Mouse (Mus musculus) limb, embryonic 11.5 days (tissue): ENCODE data around the gene Dhodh. TPM values are rescaled to one million over a fixed set of nuclear protein-coding genes. Genes with fewer than 3 reads are reported as not detected.

Source experiments
- ATAC-seq: fragments of 200-750 bp; cut with Nextera tagmentation; 2 replicates; pipeline ENCODE4 v1.8.0; 2017; ENCODE audit warnings: low read depth; ENCODE audit not compliant: insufficient number of reproducible peaks, low FRiP score, low TSS enrichment
- DNase-seq: peaks from one replicate; pipeline ENCODE4 v3.0.0-alpha.2; 2015; ENCODE audit warnings: low spot score
- H3K27ac ChIP-seq: fragments of 300-500 bp; sonication (generic); replicated peaks from 2 replicates; pipeline ENCODE4 v1.5.1; 2014; ENCODE audit warnings: low read depth, mild to moderate bottlenecking, low read length
- H3K27me3 ChIP-seq: fragments of 300-500 bp; sonication (generic); 2 replicates; pipeline ENCODE4 v1.6.1; 2014; ENCODE audit warnings: mild to moderate bottlenecking, low read length, mixed read lengths; ENCODE audit not compliant: control insufficient read depth, insufficient read depth
- H3K36me3 ChIP-seq: fragments of 300-500 bp; sonication (generic); 2 replicates; pipeline ENCODE4 v1.6.1; 2014; ENCODE audit warnings: mild to moderate bottlenecking, low read length, moderate library complexity, mixed read lengths; ENCODE audit not compliant: control insufficient read depth, insufficient read depth
- H3K4me1 ChIP-seq: fragments of 300-500 bp; sonication (generic); 2 replicates; pipeline ENCODE4 v1.6.1; 2014; ENCODE audit warnings: low read length, mixed read lengths; ENCODE audit not compliant: control insufficient read depth, insufficient read depth
- H3K4me2 ChIP-seq: fragments of 300-500 bp; sonication (generic); 2 replicates; pipeline ENCODE4 v1.6.1; 2014; ENCODE audit warnings: low read depth, mild to moderate bottlenecking, moderate library complexity; ENCODE audit not compliant: severe bottlenecking
- H3K4me3 ChIP-seq: fragments of 300-500 bp; sonication (generic); 2 replicates; pipeline ENCODE4 v1.5.1; 2014; ENCODE audit warnings: low read depth, low read length
- H3K9ac ChIP-seq: fragments of 300-500 bp; sonication (generic); 2 replicates; pipeline ENCODE4 v1.6.1; 2014; ENCODE audit warnings: mild to moderate bottlenecking, low read length
- H3K9me3 ChIP-seq: fragments of 300-500 bp; sonication (generic); 2 replicates; pipeline ENCODE4 v1.6.1; 2016; ENCODE audit warnings: low read length; ENCODE audit not compliant: control insufficient read depth
- WGBS: fragments of 180-500 bp; shearing (Covaris S2); extraction: QIAGEN DNeasy Blood & Tissue Kit; methylation state at CpG from one replicate; pipeline ENCODE4 v1.1.7; 2014; 5-methylcytosine and 5-hydroxymethylcytosine counted together
- polyA plus RNA-seq: library from polyadenylated mRNA; unstranded; fragments of >200 nt; fragmentation: Nextera tagmentation; extraction: Ambion mirVana; gene quantifications from 2 replicates; pipeline ENCODE4 v1.2.1, GENCODE M21; 2014

Dhodh gene
- polyA plus RNA-seq, result 48.2 and 49.4 TPM in 2 replicates

DNA sequence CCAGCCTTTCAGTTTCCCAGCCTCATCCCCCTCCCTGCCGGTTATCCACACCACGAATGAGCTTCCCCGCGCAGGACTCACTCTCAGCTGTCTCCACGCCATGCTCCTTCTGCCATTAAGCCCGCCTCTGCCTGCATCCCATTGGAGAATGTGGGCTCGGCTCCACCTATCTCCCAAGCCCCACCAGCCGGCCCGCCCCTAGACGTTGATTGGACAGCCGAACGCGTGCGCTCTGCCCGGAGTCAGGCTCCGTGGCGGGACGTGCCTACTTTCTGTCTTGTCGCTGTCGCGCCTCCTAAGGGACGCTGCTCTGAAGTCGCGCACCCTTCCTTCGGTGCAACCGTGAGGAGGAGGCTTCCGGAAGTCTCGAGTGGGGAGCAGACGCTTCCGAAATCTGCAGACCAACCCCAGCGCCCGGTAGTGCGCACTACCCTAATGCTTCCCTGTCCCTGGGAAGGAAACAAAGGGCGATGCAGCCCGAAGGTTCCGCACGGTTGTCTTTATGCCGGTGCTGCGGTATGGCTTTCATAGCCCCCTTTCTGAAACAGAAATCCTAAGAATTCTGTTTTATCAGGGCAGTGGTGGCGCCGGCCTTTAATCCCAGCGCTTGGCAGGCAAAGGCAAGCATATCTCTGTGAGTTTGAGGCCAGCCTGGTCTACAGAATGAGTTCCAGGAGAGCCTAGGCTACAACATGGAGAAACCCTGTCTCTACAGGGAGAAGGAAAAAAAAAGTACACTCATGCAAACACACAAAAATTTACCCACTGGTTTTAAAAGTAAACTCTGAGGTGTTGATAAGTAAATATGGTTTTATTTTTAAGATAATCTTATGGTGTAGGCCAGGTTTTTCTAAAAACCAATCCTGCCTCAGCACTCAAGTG lies at the start of gene Dhodh:
Dhodh (minus strand) TSS at position 403 of the 882 bp plus-strand sequence.
- no peaks in the 10 kb centered on the region for H3K36me3 ChIP-seq
- peak; percentile 97 for ATAC-seq
- peak within 1 kb of the TSS; percentile 73 for H3K4me2 ChIP-seq
- H3K27ac ChIP-seq, result peak within 1 kb of the TSS; percentile 68
- peak; percentile 96 for DNase-seq
- H3K4me3 ChIP-seq, result peak within 1 kb of the TSS; percentile 46
- peaks cover 5% of the 10 kb centered on the region for H3K4me1 ChIP-seq
- H3K27me3 ChIP-seq, result no peaks in the 10 kb centered on the region
- under 1% methylated on average over 42 of the region's 42 CpGs for WGBS
- H3K9ac ChIP-seq, result peak within 1 kb of the TSS; percentile 76
- no peaks in the 10 kb centered on the region for H3K9me3 ChIP-seq

DNA sequence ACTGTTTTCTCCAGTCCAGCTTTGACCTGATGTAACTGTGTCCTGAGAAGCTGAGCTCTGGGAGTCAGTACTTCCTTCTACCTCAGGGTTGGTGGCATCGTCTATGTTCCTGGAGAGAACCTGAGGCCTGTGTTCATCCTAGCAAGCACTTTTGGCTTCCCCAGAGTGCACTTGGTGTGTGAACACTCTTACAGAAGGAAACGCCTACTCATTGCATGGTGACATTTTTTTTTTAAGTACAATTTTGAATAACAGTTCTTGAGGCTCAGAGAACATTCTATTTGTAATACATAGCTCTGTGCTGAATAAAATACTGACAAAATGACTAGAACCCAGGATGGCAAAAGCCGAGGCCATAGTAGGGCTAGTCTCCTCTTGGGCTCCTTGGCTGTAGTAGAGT lies 48.4 kb upstream of the Dhodh start:
- H3K9me3 ChIP-seq, result no peaks in the 10 kb centered on the region
- no peak for ATAC-seq
- WGBS, result 93% methylated on average over 3 of the region's 3 CpGs
- no peak for DNase-seq
- H3K9ac ChIP-seq, result no peak overlapping the region
- no peaks in the 10 kb centered on the region for H3K4me1 ChIP-seq
- H3K4me2 ChIP-seq, result no peak overlapping the region
- H3K27me3 ChIP-seq, result no peaks in the 10 kb centered on the region
- no peak overlapping the region for H3K4me3 ChIP-seq
- H3K36me3 ChIP-seq, result no peaks in the 10 kb centered on the region
- no peak overlapping the region for H3K27ac ChIP-seq

DNA sequence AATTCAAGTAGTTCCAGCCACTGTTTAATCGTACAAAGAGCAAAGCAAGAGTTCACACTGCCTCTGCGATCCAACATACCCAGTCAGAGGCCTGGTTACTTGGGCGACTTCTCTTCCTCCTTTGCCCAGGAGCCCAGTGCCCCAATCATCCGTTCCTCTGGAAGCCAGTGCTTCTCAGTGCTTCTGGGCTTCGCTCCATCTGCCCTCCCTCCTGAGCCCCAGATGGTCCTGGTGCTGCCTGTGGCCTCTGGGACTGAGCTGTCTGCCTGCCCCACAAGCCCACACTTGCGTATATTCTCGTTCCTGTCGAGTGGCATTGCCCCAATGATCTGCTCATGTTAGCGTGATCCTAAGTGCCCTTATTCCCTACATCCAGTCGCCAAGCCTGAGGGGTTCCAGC lies 42.3 kb upstream of the Dhodh start:
- 77% methylated on average over 10 of the region's 10 CpGs for WGBS
- H3K36me3 ChIP-seq, result no peaks in the 10 kb centered on the region
- H3K9ac ChIP-seq, result no peak overlapping the region
- no peak overlapping the region for H3K4me3 ChIP-seq
- H3K27ac ChIP-seq, result no peak overlapping the region
- no peaks in the 10 kb centered on the region for H3K9me3 ChIP-seq
- DNase-seq (no peak), ATAC-seq (no peak)
- no peaks in the 10 kb centered on the region for H3K4me1 ChIP-seq
- H3K27me3 ChIP-seq, result no peaks in the 10 kb centered on the region
- no peak overlapping the region for H3K4me2 ChIP-seq

DNA sequence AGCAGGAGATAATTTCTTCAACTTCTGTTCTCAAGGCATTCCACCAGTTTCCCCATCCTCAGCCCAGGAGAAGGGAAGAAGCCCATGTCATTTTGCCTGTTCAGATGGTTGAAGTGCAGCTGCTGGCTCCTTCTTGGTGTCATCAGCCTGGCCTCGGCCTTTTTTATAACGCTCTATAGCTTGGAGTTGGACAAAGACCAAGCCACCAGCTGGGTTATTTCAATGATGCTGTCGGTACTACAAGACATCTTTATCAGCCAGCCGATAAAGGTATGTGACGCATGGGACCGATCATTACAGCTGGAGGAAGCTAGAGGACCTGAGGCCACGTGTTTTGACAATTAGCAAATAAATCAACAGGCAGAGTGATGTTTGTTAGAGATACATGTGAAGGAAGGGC lies 40.0 kb upstream of the Dhodh start:
- DNase-seq (no peak), ATAC-seq (no peak)
- Histone ChIP-seq H3K4me3 (no peak overlapping the region), H3K27me3 (no peaks in the 10 kb centered on the region), H3K4me2 (no peak overlapping the region), H3K36me3 (no peaks in the 10 kb centered on the region), H3K4me1 (no peaks in the 10 kb centered on the region), H3K27ac (no peak overlapping the region), H3K9me3 (no peaks in the 10 kb centered on the region), H3K9ac (no peak overlapping the region)
- 84% methylated on average over 7 of the region's 7 CpGs for WGBS

DNA sequence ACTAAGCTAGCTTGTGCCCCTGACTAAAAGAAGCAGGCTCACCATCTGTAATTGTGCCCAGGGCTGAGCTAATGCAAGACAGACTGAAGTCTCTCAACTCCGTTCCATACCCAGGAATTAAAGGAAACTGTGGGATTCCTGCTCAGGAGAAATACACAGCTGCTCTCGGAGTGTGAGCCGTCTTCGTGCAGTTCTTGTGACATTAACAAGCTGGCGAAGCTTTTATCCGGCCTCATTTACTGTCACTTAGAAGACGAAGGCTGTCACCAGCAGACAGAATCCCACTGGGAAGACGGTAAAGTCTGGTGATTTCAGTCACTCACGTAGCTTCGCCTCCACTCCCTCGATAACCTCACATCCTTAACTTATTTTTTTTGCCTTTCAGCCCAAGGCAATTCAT lies 38.9 kb upstream of the Dhodh start:
- Histone ChIP-seq H3K4me3 (no peak overlapping the region), H3K27ac (no peak overlapping the region), H3K36me3 (no peaks in the 10 kb centered on the region), H3K4me2 (no peak overlapping the region), H3K9ac (no peak overlapping the region), H3K27me3 (no peaks in the 10 kb centered on the region), H3K4me1 (no peaks in the 10 kb centered on the region), H3K9me3 (no peaks in the 10 kb centered on the region)
- 66% methylated on average over 11 of the region's 11 CpGs for WGBS
- ATAC-seq, result no peak
- DNase-seq, result no peak

DNA sequence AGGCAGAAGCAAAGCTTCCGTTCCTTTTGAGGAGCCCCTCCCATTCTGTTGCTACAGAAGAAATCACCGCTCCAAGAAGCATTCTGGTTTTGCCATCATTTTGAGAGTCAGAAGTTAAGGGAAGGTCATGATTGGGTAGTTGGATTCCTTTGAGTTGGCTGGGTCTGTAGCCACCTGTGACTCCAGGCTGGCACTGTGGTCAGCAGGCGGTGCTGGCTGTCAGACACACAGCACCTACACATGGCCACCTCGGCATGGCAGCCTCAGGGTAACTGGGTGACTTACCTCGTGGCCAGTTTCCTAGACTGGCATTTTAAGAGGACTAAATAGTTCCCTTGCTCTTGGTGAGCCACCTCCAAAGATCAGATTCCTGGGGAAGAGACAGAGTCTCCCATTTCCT lies 32.8 kb upstream of the Dhodh start:
- Histone ChIP-seq H3K9ac (no peak overlapping the region), H3K9me3 (no peaks in the 10 kb centered on the region), H3K36me3 (no peaks in the 10 kb centered on the region), H3K27me3 (no peaks in the 10 kb centered on the region), H3K4me3 (no peak overlapping the region), H3K4me1 (no peaks in the 10 kb centered on the region), H3K4me2 (no peak overlapping the region), H3K27ac (no peak overlapping the region)
- DNase-seq (no peak), ATAC-seq (no peak)
- WGBS, result 76% methylated on average over 5 of the region's 5 CpGs

DNA sequence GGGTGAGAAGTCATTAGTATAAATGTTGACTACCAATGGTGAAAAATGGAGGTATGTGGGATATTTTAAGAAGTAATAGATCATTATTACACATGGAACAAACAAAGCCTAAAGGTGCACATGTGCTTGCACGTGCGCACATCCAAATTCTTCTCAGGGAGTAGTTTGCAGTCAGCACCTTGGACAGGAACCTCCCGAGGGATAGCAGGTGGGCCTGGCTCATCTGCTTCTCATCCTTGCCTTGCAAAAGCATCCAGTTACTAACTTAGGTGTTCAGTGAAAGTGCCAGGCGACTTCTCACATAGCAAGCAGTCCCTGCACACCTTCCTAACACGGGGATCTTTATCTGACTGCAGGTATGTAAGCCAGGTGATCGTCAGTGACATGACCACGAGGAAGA lies 31.9 kb upstream of the Dhodh start:
- Histone ChIP-seq H3K4me3 (no peak overlapping the region), H3K9ac (no peak overlapping the region), H3K36me3 (no peaks in the 10 kb centered on the region), H3K4me2 (no peak overlapping the region), H3K27me3 (no peaks in the 10 kb centered on the region), H3K4me1 (no peaks in the 10 kb centered on the region), H3K27ac (no peak overlapping the region), H3K9me3 (no peaks in the 10 kb centered on the region)
- ATAC-seq (no peak), DNase-seq (peak; percentile 29)
- 66% methylated on average over 7 of the region's 7 CpGs for WGBS

DNA sequence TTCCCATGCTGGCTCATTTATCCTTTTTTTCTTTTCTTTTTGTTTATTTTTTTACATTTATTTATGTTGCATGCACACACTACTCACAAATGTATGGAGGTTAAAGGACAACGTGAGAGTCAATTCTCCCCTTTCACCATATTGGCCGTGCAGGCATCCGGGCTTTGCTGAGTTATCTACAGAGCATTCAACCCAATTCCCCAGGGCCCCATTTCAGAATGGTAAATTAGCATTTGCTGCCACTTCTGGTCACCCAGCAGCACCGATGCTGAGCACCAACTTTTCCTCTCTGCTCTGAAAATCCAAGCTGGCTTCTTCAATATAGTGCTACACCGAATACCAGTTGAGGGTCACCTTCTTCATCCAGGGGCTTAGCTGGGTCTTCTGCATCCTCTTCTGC lies 30.4 kb upstream of the Dhodh start:
- DNase-seq (no peak), ATAC-seq (no peak)
- Histone ChIP-seq H3K36me3 (no peaks in the 10 kb centered on the region), H3K4me2 (no peak overlapping the region), H3K9me3 (no peaks in the 10 kb centered on the region), H3K27ac (no peak overlapping the region), H3K27me3 (no peaks in the 10 kb centered on the region), H3K4me3 (no peak overlapping the region), H3K4me1 (no peaks in the 10 kb centered on the region), H3K9ac (no peak overlapping the region)
- WGBS, result 88% methylated on average over 5 of the region's 5 CpGs

DNA sequence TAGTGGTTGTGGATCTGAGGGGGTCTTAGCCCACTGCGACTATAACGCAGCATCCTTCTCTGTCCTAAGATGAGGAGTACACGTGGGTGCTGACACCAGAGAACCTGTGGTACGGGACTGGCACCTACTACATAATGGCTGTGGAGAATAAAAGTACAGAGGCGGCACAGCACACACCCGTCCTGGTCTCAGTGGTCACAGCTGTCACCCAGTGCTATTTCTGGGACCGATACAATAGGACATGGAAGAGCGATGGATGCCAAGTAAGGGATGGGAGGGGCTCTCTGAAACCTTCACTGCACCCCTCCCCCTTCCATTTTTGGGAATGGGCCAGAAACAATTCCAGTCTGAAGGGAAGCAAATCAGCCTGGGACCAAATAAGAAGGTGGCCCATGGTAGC lies 26.7 kb upstream of the Dhodh start:
- 90% methylated on average over 8 of the region's 8 CpGs for WGBS
- DNase-seq, result no peak
- no peak overlapping the region for H3K4me3 ChIP-seq
- no peak overlapping the region for H3K27ac ChIP-seq
- no peaks in the 10 kb centered on the region for H3K9me3 ChIP-seq
- H3K27me3 ChIP-seq, result no peaks in the 10 kb centered on the region
- no peak overlapping the region for H3K4me2 ChIP-seq
- no peaks in the 10 kb centered on the region for H3K36me3 ChIP-seq
- no peak for ATAC-seq
- H3K4me1 ChIP-seq, result no peaks in the 10 kb centered on the region
- H3K9ac ChIP-seq, result no peak overlapping the region
